Mouse (Mus musculus) urinary bladder, adult 18-20 months (tissue): ENCODE data around the gene Gimap7.

Experiments used
- DNase-seq, 2 experiments: peaks; one replicate each; pipeline ENCODE4 v3.0.0; 2022; ENCODE audit warnings: low spot score in 2 of 2, mixed read lengths in 2 of 2

Gimap7 gene

DNA sequence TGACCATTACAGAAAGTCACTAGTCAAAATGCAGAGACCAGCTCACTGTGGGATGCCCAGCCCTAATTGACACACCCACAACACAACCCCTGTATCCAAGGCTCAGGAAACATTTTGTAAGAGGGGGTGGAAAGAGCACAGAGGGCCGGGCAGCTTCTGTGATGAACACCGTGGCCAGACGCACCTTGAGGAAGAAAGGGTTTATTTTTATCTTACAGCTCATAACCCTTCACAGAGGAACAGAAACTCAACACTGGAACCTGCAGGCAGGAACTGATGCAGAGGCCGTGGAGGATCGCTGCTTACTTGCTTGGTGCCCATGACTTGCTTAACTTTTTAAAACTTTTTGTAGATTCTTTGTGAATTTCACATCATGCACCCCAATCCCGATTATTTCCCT is 25.5 kb upstream of the Gimap7 start:
- no peak for DNase-seq

DNA sequence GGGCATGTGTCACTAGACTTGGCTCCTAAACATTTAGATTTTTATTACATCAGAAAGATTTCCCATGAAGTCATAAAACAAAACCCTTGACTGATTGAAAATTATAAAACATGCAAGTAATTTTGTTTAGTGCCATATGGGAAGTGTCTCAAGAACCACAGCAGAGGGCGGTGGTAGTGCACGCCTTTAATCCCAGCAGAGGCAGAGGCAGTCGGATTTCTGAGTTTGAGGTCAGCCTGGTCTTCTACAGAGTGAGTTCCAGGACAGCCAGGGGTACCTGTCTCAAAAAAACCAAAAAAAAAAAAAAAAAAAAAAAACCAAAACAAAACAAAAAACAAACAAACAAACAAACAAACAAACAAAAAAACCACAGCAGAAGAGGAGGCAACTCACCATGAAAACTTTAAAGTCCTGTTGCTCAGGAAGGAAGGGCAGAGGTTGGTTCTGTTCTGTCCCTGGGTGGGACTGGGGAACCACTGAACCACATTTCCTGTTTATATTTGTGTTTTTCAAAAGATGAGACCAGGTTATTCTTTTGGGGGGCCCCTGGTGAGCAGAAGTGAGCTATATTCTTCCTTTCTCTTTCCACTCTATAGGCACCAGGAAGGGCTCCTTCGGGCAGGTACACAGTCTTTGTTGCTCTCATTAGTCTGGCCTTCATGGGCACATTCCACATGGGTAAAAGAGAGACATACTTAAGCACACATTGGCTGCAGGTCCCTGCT is 21.4 kb upstream of the Gimap7 start:
- DNase-seq = no peak

DNA sequence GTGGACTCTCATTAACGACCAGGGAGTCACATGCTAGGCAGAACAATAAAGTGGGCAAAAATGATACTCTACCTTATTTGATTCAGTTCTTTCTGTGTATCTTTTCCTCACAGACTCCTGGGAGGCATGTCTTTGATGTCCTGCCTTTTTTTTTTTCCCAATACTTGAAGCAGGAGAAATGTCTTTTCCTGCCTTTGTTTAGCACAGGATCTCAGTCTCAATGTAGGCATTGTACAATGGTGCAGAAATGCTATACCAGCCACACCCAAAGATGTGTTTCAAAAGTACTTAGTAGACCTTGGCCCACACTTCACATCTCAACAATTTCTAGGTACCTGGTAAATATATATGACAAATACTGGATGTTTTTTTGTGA is 20.9 kb upstream of the Gimap7 start:
- DNase-seq = no peak

DNA sequence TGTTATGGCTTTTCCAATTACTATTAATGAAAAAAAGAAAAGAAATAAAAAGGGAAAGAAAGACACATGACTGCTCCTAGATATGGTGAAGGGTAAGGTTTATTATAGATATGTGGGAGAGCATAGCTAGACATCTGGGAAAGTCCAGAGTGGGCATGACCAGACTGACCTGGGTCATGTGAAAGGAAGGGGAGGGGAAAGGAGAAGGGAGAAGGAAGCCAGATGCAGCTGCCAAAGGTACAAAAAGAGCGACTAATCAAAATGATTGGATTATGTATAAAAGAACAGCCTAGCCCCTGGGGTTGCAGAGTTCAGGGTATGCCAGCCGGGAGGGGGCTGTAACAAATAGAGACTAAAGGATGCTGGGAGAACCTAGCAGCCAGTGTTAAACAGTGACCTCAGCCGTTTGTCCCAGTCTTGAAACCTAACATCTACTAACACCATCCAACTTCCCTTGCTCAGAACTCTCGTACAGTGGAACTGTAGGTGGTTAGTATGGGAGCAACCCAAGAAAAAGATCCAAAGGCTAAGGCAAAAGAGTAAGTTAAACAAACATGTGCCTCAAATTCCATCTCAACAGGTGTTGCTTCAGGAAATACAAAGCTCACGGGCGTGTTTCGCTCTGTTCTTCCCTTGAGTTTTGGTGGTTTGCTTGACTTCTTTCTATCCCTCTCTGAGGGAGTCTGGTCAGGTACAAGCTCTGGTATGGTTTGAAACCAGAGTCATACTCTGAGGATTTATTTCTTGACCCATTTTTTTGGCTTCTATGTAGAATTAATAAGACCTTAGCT is 20.2 kb upstream of the Gimap7 start:
- DNase-seq = no peak

GRCm38 (mm10) chr6:48698888-48699287 is 19.5 kb upstream of the Gimap7 start:
- no peak for DNase-seq

DNA sequence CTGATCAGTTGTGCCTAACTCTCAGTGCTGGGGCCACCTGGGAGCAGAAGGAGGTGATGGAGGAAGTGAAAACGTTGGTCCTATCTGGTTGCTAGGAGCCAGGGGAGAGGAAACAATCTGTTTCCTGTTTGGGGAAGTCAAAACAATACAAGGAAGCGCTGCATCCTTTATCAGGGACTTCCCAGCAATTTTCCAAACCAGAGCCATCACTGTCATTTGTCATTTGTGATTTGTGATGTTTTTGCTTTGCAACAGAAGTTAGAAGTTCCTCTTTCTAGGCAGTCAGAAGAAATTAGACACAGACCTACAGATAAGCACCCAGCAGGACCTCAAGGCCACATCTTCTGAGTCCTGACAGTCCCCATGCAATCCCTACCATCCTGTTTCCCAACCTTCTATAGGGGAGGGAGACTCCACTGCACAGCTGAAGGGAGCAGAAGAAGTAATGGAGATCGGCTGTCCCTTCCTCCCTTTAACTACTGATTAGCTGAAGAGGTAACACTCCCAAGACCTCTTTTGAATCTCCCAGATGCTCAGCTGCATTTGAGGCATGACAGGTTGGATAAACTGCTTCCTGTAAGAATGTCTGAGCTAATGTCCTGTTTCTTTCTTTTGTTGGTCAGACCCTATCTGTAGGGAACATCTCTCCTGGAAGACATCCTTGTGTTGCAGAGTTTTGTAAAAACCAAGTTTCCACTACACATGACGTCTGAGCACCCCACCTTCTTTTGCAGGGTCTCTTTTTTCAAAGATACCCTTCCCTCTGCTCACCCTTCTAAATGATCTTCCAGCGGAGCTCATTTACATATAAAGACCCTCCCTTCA is 18.0 kb upstream of the Gimap7 start:
- no peak for DNase-seq

GRCm38 (mm10) chr6:48702146-48702545 is 16.3 kb upstream of the Gimap7 start:
- no peak for DNase-seq

DNA sequence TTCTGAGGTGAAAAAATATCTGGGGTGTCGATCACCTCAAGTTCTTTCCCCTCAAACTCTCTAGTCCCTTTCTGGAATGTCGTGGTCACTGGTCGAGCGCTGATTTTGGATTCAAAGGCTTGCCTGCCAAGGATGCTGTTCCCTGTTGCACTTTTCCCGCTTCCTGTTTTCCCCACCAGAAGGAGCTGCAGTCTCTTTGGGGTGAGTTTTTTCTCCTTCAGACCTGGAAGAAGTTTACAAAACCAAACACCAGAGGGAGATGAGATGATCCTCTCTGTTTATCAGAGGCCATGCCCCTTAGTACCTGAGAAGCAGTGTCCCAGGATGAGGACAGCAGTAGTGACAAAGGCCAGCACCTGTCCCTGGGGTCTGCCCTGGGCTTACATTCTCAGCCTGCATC is 15.8 kb upstream of the Gimap7 start:
- no peak for DNase-seq

GRCm38 (mm10) chr6:48704146-48704545 is 14.3 kb upstream of the Gimap7 start:
- DNase-seq = no peak

- DNase-seq = no peak
Measured at GRCm38 (mm10) chr6:48706130-48706529, 12.3 kb upstream of the Gimap7 start.

GRCm38 (mm10) chr6:48720326-48720725 is 1.9 kb downstream of the Gimap7 start:
- DNase-seq = no peak

GRCm38 (mm10) chr6:48723468-48723867 is 5.0 kb downstream of the Gimap7 start:
- DNase-seq = no peak

DNA sequence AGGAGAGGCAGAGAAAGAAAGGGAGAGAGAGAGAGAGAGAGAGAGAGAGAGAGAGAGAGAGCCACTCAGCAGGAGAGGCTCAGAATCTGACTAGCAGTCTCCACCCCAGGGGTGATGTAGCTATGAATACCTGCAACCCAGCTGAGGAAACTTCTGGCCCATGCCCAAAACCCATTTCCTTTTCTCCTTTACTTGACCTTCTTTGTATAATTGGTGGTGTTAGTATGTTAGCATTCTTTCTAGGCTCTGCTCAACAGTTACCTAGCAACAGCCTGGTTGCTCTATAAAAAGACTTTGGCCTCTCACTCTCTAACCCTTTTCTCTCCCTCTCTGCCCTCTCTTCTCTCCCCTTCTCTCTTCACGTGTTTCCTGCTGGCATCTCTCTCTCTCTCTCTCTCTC is 7.1 kb downstream of the Gimap7 start:
- no peak for DNase-seq

DNA sequence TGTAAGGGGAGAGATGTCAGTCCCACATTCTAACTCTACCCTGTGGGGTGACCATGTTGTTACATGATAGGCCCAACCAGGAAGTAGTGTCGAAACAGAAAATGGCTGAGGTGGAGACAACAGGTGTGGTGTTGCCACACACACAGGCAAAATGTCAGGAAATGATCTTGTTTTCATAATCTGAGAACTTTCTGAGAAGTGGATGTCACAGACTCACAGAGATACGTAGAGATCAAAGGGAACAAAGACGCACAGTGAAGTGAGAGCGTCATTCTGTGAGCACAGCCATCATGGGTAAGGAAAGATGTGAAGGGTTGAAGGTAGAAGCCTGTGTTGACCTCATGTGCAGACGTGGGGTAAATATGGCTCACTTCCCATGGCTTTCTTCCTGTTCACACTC is 9.3 kb downstream of the Gimap7 start:
- no peak for DNase-seq

DNA sequence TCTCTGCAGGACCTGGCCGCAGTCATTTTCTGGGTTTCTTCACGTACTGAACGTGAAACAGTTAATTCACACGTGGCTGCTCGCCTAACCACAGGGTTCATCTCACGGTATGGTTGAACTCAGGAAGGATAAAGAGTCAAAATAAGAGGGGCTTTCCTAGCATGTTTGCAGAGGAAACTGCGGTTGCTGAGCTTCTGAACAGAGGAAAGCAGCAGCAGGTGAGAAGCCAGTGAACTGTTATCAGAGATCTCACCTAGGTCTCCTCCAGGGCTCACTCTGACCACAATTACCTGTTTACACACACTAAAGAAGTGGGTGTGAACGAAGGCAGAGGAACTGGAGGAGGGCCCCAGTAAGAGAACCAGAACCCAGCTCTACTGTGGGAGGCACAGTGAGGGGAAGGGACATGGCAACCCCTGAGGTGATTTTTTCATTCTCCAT is 14.5 kb downstream of the Gimap7 start:
- DNase-seq = no peak

DNA sequence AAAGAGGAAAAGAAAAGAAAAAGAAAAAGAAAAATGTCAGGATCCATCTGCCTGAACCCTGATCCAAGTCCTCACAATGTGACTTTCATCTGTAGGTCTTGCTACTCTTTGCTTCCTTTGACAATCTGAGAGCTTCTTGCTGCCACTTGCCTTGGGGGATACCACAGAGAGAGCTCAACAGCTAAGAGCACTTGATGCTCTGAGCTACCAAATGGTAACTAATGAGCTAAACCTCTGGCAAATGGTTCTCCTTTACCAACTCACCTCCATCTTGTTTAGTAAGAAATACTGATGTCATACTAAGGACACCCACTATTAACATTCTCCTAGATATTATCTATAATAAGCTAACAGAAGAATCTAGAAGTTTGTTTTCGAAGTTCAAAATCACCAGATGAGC is 15.2 kb downstream of the Gimap7 start:
- no peak for DNase-seq

DNA sequence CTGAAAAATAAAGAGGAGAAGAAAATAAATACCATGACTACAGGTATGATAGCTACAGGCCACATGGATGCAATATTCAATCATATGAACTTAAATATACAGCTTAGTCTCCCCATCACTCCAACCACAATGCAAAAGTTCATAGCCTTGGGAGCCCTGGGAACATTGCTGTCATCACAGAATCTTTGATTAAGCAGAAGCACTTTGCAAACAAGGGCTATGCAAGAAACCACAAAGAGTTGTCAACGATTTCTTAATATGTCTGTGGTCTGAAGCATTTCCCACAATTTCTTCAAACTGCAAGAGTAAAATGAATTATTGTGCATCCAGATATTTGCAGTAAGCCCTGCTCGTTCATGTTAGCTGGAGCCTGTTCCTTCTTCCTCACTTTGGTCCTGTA is 18.6 kb downstream of the Gimap7 start:
- DNase-seq = no peak

GRCm38 (mm10) chr6:48737688-48738087 is 19.3 kb downstream of the Gimap7 start:
- no peak for DNase-seq

- DNase-seq = no peak
Measured at GRCm38 (mm10) chr6:48738961-48739779, 20.7 kb downstream of the Gimap7 start, which contains the start of gene Gimap1. TSS of gene Gimap1 (plus strand) at chr6:48739054.

DNA sequence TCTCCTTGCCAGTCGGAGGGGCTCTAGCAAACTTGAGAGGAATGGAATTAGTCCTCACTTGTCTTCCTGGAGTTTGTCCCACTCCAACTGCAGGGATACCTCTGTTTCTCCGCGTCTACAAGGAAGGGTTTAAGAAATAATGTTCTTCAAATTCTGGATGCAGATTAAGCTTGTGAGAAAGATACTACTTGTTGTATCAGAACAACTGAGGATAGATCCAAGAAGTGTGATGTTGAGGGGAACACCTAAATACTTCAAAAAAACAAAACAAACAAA is 21.3 kb downstream of the Gimap7 start:
- no peak for DNase-seq

DNA sequence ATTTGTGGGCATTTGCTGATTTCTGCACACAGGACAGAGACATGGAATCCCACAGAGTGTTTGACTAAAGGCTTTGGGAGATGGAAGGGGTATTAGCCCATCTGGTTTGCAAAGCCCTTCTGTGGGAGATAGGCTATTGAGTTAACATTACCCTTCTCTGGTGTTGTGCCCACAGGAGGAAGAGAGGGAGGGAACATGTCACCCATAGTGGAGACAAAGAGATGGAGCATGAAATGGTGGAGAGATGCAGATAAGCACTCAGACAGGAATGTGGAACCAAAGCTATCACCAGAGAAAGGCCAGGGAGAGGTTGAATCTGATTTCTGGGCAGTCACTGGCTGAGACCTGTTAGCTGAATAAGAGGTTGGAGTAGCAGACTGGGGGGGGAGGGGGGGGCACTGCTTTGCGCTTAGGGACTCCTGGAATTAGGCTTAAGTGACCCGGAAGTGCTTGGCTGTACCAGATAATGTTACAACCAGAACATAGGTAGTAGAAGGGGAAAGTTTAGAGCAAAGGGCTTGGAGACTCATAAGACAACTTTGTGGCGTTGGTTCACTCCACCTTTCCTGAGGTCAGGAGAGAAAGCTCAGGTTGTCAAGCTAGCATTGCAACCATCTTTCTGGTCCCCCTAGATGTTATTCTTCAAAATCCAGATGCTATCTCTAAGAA is 22.2 kb downstream of the Gimap7 start:
- no peak for DNase-seq
